Mouse (Mus musculus): ENCODE measurements around the gene Gm20503. TPM values are rescaled to one million over a fixed set of nuclear protein-coding genes. Genes with fewer than 3 reads are reported as not detected.
A peak's percentile ranks its signal among the peaks of the same experiment; 100 is the strongest.

Gene Gm20503
- total and polyA plus RNA-seq, 2 experiments from 2014 or later: 14.1 TPM; not detected in 1

GRCm38 (mm10) chr4:58990609-58991434 lies 12.2 kb upstream of the Gm20503 start:
- Histone ChIP-seq H3K27me3 (ENCODE audit: insufficient read depth, low read length) (0 out of 2 replicates have a peak, but pooled peaks cover 4% of the 10 kb centered on the region), H3K36me3 (ENCODE audit: insufficient read depth, low read length) (no peaks in the 10 kb centered on the region), H3K4me2 (ENCODE audit: low read depth, low read length, poor library complexity, severe bottlenecking) (no peak overlapping the region), H3K9me3 (ENCODE audit: low read length) (no peaks in the 10 kb centered on the region), H3K4me1 (ENCODE audit: insufficient read depth, low read length) (no peaks in the 10 kb centered on the region), H3K9ac (replicated peaks; ENCODE audit: low read length, poor library complexity, severe bottlenecking) (no peak overlapping the region), H3K4me3 (ENCODE audit: low read depth, low read length) (no peak overlapping the region), H3K27ac (ENCODE audit: low read depth, low read length) (no peak overlapping the region)
- no peak for ATAC-seq (ENCODE audit: low FRiP score)
- 52% methylated on average over 17 of the region's 17 CpGs for WGBS
- DNase-seq (ENCODE audit: low spot score): peak; percentile 21
- no peak for TF ChIP-seq CTCF (IDR thresholded peaks at IDR 0.05)

- H3K36me3 ChIP-seq (ENCODE audit: insufficient read depth, low read length): no peaks in the 10 kb centered on the region
- TF ChIP-seq CTCF (IDR thresholded peaks at IDR 0.05): no peak
- no peak for DNase-seq (ENCODE audit: low spot score)
- no peaks in the 10 kb centered on the region for H3K4me1 ChIP-seq (ENCODE audit: insufficient read depth, low read length)
- no peak overlapping the region for H3K4me3 ChIP-seq (ENCODE audit: low read depth, low read length)
- no peak overlapping the region for H3K4me2 ChIP-seq (ENCODE audit: low read depth, low read length, poor library complexity, severe bottlenecking)
- ATAC-seq (ENCODE audit: low FRiP score): no peak
- WGBS: 76% methylated on average over 5 of the region's 5 CpGs
- no peak overlapping the region for H3K9ac ChIP-seq (replicated peaks; ENCODE audit: low read length, poor library complexity, severe bottlenecking)
- 0 out of 2 replicates have a peak, but pooled peaks cover 4% of the 10 kb centered on the region for H3K27me3 ChIP-seq (ENCODE audit: insufficient read depth, low read length)
- H3K9me3 ChIP-seq (ENCODE audit: low read length): no peaks in the 10 kb centered on the region
- no peak overlapping the region for H3K27ac ChIP-seq (ENCODE audit: low read depth, low read length)
These were observed 10.8 kb upstream of the Gm20503 start for GRCm38 (mm10) chr4:58992195-58992594.

- H3K27ac ChIP-seq (ENCODE audit: low read depth, low read length): no peak within 1 kb of the TSS
- 96% methylated on average over 4 of the region's 4 CpGs for WGBS
- H3K4me2 ChIP-seq (ENCODE audit: low read depth, low read length, poor library complexity, severe bottlenecking): no peak within 1 kb of the TSS
- no peak for TF ChIP-seq CTCF (IDR thresholded peaks at IDR 0.05)
- ATAC-seq (ENCODE audit: low FRiP score) (no peak), DNase-seq (ENCODE audit: low spot score) (no peak)
- no peaks in the 10 kb centered on the region for H3K9me3 ChIP-seq (ENCODE audit: low read length)
- no peaks in the 10 kb centered on the region for H3K27me3 ChIP-seq (ENCODE audit: insufficient read depth, low read length)
- H3K36me3 ChIP-seq (ENCODE audit: insufficient read depth, low read length): no peaks in the 10 kb centered on the region
- no peak within 1 kb of the TSS for H3K4me3 ChIP-seq (ENCODE audit: low read depth, low read length)
- H3K9ac ChIP-seq (replicated peaks; ENCODE audit: low read length, poor library complexity, severe bottlenecking): no peak within 1 kb of the TSS
- no peaks in the 10 kb centered on the region for H3K4me1 ChIP-seq (ENCODE audit: insufficient read depth, low read length)
These were observed 8.2 kb upstream of the Gm20503 start, which contains the start of gene Dnajc25 for GRCm38 (mm10) chr4:58994762-58995161. Dnajc25 (plus strand) TSS chr4:58995062.

GRCm38 (mm10) chr4:58995251-58995693 lies 7.7 kb upstream of the Gm20503 start:
- Histone ChIP-seq H3K4me3 (ENCODE audit: low read depth, low read length) (no peak overlapping the region), H3K27ac (ENCODE audit: low read depth, low read length) (no peak overlapping the region), H3K9me3 (ENCODE audit: low read length) (no peaks in the 10 kb centered on the region), H3K4me1 (ENCODE audit: insufficient read depth, low read length) (no peaks in the 10 kb centered on the region), H3K27me3 (ENCODE audit: insufficient read depth, low read length) (no peaks in the 10 kb centered on the region), H3K4me2 (ENCODE audit: low read depth, low read length, poor library complexity, severe bottlenecking) (no peak overlapping the region), H3K36me3 (ENCODE audit: insufficient read depth, low read length) (no peaks in the 10 kb centered on the region), H3K9ac (replicated peaks; ENCODE audit: low read length, poor library complexity, severe bottlenecking) (no peak overlapping the region)
- WGBS: 81% methylated on average over 8 of the region's 8 CpGs
- ATAC-seq (ENCODE audit: low FRiP score) (no peak), DNase-seq (ENCODE audit: low spot score) (no peak)
- TF ChIP-seq CTCF (IDR thresholded peaks at IDR 0.05): no peak

GRCm38 (mm10) chr4:58997081-58997480 lies 5.9 kb upstream of the Gm20503 start:
- TF ChIP-seq CTCF (IDR thresholded peaks at IDR 0.05): no peak
- H3K36me3 ChIP-seq (ENCODE audit: insufficient read depth, low read length): no peaks in the 10 kb centered on the region
- 82% methylated on average over 5 of the region's 5 CpGs for WGBS
- no peak overlapping the region for H3K4me3 ChIP-seq (ENCODE audit: low read depth, low read length)
- no peak for ATAC-seq (ENCODE audit: low FRiP score)
- H3K9me3 ChIP-seq (ENCODE audit: low read length): no peaks in the 10 kb centered on the region
- H3K9ac ChIP-seq (replicated peaks; ENCODE audit: low read length, poor library complexity, severe bottlenecking): no peak overlapping the region
- H3K4me1 ChIP-seq (ENCODE audit: insufficient read depth, low read length): no peaks in the 10 kb centered on the region
- H3K27me3 ChIP-seq (ENCODE audit: insufficient read depth, low read length): no peaks in the 10 kb centered on the region
- H3K27ac ChIP-seq (ENCODE audit: low read depth, low read length): no peak overlapping the region
- no peak overlapping the region for H3K4me2 ChIP-seq (ENCODE audit: low read depth, low read length, poor library complexity, severe bottlenecking)
- DNase-seq (ENCODE audit: low spot score): no peak

- no peak for ATAC-seq (ENCODE audit: low FRiP score)
- no peaks in the 10 kb centered on the region for H3K36me3 ChIP-seq (ENCODE audit: insufficient read depth, low read length)
These were observed 4.3 kb upstream of the Gm20503 start for GRCm38 (mm10) chr4:58998688-58999087.

More at GRCm38 (mm10) chr4:58998688-58999087, 4.3 kb upstream of the Gm20503 start:
- Histone ChIP-seq H3K4me2 (ENCODE audit: low read depth, low read length, poor library complexity, severe bottlenecking) (no peak overlapping the region), H3K4me1 (ENCODE audit: insufficient read depth, low read length) (no peaks in the 10 kb centered on the region), H3K27ac (ENCODE audit: low read depth, low read length) (no peak overlapping the region), H3K9ac (replicated peaks; ENCODE audit: low read length, poor library complexity, severe bottlenecking) (no peak overlapping the region), H3K4me3 (ENCODE audit: low read depth, low read length) (no peak overlapping the region), H3K27me3 (ENCODE audit: insufficient read depth, low read length) (no peaks in the 10 kb centered on the region), H3K9me3 (ENCODE audit: low read length) (no peaks in the 10 kb centered on the region)
- TF ChIP-seq CTCF (IDR thresholded peaks at IDR 0.05): no peak
- no peak for DNase-seq (ENCODE audit: low spot score)
- WGBS: 70% methylated on average over 1 of the region's 1 CpGs
